Mouse (Mus musculus) layer of hippocampus, adult 2 months (tissue): ENCODE data around the gene Marveld1. TPM values are rescaled to one million over a fixed set of nuclear protein-coding genes. Genes with fewer than 3 reads are reported as not detected.

Experiments
- DNase-seq, 2 experiments: peaks; one replicate each; pipeline ENCODE4 v3.0.0; 2022; ENCODE audit warnings: low spot score in 2 of 2
- H3K27ac ChIP-seq: fragments of 200-600 bp; 2 replicates; pipeline ENCODE4 v1.8.1; 2022
- H3K4me3 ChIP-seq: fragments of 200-600 bp; 2 replicates; pipeline ENCODE4 v1.8.1; 2022; ENCODE audit warnings: mild to moderate bottlenecking
- CTCF ChIP-seq: fragments of 200-600 bp; conservative IDR thresholded peaks from 2 replicates; pipeline ENCODE4 v1.8.1; 2022; ENCODE audit warnings: antibody characterized with exemption, mild to moderate bottlenecking, moderate library complexity
- total RNA-seq, 2 experiments: library from RNA; stranded (reverse); gene quantifications; 2 replicates each; pipeline ENCODE4 v1.2.3; 2021

The Marveld1 gene
- total RNA-seq, 2 experiments from 2014 or later = 7.0 to 8.3 TPM

- TF ChIP-seq CTCF = no peak
- H3K4me3 ChIP-seq = peak within 1 kb of the TSS; percentile 68
- DNase-seq = peak; percentile 97 to 98
- H3K27ac ChIP-seq = peak within 1 kb of the TSS; percentile 91
Observed at GRCm38 (mm10) chr19:42128787-42129508, 18.3 kb upstream of the Marveld1 start, which contains the start of gene Avpi1. Gene Avpi1 (minus strand): TSS chr19:42129059.

- TF ChIP-seq CTCF = no peak
- DNase-seq = no peak
- Histone ChIP-seq H3K27ac (peak overlapping the region; percentile 91), H3K4me3 (peak overlapping the region; percentile 68)
Observed at GRCm38 (mm10) chr19:42129509-42130293, 17.5 kb upstream of the Marveld1 start.

- H3K27ac ChIP-seq = peak overlapping the region; percentile 91; the same call in 1 of the 2 replicates
- no peak for DNase-seq
- TF ChIP-seq CTCF = no peak
- H3K4me3 ChIP-seq = no peak overlapping the region
Observed at GRCm38 (mm10) chr19:42130294-42130606, 16.9 kb upstream of the Marveld1 start.

DNA sequence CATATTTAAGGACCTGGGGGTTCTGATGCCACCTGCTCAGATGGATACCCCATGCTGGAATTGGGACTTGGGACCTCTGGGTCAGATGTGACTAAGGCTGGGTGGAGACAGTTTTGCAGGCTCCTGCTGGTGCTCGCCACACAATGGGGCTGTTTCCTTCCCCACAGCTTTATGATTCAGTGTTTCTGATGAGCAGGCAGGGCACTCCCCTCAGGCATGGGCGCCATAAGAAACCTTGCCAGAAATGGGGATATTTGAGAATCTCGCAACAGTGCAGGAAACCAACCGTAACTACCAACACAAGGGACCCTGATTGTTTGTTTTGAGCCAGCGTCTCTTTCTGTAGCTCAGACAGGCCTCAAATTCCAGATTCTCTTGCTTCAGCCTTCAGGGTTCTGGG, 16.1 kb upstream of the Marveld1 start:
- TF ChIP-seq CTCF = no peak
- DNase-seq = no peak

GRCm38 (mm10) chr19:42135070-42135469, 12.1 kb upstream of the Marveld1 start:
- no peak overlapping the region for H3K27ac ChIP-seq
- TF ChIP-seq CTCF = no peak
- DNase-seq = no peak
- no peak overlapping the region for H3K4me3 ChIP-seq

More for the DNA sequence above, 16.1 kb upstream of the Marveld1 start:
- Histone ChIP-seq H3K4me3 (no peak overlapping the region), H3K27ac (peak overlapping the region; percentile 91; the same call in 1 of the 2 replicates)

- no peak for TF ChIP-seq CTCF
- Histone ChIP-seq H3K27ac (no peak overlapping the region), H3K4me3 (no peak overlapping the region)
- DNase-seq = no peak
Observed at GRCm38 (mm10) chr19:42136126-42136525, 11.1 kb upstream of the Marveld1 start.

GRCm38 (mm10) chr19:42137167-42137672, 10.0 kb upstream of the Marveld1 start:
- DNase-seq = no peak
- H3K27ac ChIP-seq = no peak overlapping the region
- no peak for TF ChIP-seq CTCF
- no peak overlapping the region for H3K4me3 ChIP-seq

GRCm38 (mm10) chr19:42138517-42139285, 8.5 kb upstream of the Marveld1 start:
- no peak for DNase-seq
- Histone ChIP-seq H3K4me3 (no peak overlapping the region), H3K27ac (no peak overlapping the region)
- TF ChIP-seq CTCF = no peak

DNA sequence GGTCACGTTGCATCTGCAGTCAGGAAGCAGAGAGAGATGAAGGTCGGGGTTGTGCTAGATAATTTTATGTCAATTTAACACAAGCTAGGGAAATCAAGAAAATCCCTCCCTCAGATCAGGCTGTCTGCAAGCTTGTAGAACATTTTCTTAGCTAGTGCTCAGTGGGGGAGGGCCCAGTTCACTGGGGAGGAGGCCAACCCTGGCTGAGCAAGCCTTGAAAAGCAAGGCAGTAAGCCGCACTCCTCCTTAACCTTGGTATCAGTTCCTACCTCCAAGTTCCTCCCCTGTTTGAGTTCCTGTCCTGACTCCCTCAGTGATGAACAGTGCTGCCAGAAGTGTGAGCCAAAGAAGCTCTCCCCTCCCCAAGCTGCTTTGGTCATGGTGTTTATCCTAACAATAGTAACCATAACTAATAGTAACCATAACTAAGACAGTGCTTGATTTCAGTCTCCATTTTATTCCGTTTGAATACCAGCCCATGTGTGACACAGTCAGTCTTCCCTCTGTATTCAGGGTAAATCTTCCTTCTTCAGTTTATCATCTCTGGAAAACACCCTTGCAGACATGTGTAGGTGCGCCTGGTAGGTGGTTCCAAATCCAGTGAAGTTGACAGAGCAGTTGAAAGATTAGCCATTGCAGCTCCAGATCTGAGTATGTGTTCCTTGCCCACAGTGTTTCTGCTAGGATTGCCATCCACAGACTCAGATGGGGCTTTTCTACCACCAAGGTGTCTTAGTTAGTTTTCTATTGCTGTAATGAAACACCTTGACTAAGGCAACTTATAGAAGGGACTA, 7.3 kb upstream of the Marveld1 start:
- H3K4me3 ChIP-seq = no peak overlapping the region
- TF ChIP-seq CTCF = no peak
- no peak for DNase-seq
- H3K27ac ChIP-seq = no peak overlapping the region

DNA sequence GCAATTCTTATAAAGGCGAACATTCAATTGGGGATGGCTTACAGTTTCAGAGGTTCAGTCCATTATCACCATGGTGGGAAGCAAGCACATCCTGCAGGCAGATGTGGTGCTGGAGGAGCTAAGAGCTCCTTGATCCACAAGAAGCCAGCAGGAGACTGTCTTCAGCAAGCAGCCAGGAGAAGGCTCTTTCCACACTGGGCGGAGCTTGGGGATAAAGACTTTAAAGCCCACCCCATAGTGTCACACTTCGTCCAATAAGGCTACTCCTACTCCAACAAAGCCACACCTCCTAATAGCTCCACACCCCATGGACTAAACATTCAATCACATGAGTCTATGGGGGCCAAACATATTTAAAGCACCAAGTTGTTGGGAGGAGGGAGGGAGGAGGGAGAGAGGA, 5.2 kb upstream of the Marveld1 start:
- no peak for TF ChIP-seq CTCF
- Histone ChIP-seq H3K27ac (no peak overlapping the region), H3K4me3 (no peak overlapping the region)
- no peak for DNase-seq

GRCm38 (mm10) chr19:42142757-42143156, 4.4 kb upstream of the Marveld1 start:
- Histone ChIP-seq H3K27ac (no peak overlapping the region), H3K4me3 (no peak overlapping the region)
- TF ChIP-seq CTCF = no peak
- no peak for DNase-seq

DNA sequence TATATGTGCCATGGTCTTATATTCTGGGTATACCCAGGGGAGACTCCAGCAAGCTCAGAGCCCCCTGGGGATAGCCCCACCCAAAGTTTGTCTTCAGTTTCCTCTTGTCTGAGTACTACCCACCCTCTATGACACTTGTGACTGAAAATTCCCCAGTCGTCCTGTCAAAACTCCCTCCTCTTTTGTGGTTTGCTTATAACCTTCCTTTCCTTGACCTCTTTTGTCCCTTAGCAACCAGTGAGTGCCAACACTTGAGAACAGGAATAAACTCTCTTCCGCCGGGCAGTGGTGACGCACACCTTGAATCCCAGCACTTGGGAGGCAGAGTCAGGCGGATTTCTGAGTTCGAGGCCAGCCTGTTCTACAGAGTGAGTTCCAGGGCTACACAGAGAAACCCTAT, 3.1 kb upstream of the Marveld1 start:
- DNase-seq = no peak
- Histone ChIP-seq H3K27ac (no peak overlapping the region), H3K4me3 (no peak overlapping the region)
- no peak for TF ChIP-seq CTCF
